Mouse (Mus musculus): ENCODE data around the gene Trib3. TPM values are rescaled to one million over a fixed set of nuclear protein-coding genes. Genes with fewer than 3 reads are reported as not detected.
A peak's percentile ranks its signal among the peaks of the same experiment; 100 is the strongest.
"Not testable (repeated sequence)": the region's sequence is repeated elsewhere in the genome, so short reads cannot be mapped to it uniquely, and the experiment has no call there.

Gene Trib3
- total RNA-seq, 2 experiments from 2014 or later, result 0.41 to 0.54 TPM

GRCm38 (mm10) chr2:152363245-152364147 is 19.7 kb upstream of the Trib3 start:
- TF ChIP-seq CTCF (conservative IDR thresholded peaks at IDR 0.05), result peak; percentile 72
- H3K27ac ChIP-seq, result no peak overlapping the region
- no peak overlapping the region; the same call in 1 of the 2 replicates for H3K4me3 ChIP-seq
- DNase-seq (ENCODE audit: low spot score in 2 of 2), result peak; percentile 66 to 67

- TF ChIP-seq CTCF (conservative IDR thresholded peaks at IDR 0.05), result no peak
- H3K4me3 ChIP-seq, result no peak overlapping the region
Observed at GRCm38 (mm10) chr2:152361193-152361592, 17.4 kb upstream of the Trib3 start.

DNA sequence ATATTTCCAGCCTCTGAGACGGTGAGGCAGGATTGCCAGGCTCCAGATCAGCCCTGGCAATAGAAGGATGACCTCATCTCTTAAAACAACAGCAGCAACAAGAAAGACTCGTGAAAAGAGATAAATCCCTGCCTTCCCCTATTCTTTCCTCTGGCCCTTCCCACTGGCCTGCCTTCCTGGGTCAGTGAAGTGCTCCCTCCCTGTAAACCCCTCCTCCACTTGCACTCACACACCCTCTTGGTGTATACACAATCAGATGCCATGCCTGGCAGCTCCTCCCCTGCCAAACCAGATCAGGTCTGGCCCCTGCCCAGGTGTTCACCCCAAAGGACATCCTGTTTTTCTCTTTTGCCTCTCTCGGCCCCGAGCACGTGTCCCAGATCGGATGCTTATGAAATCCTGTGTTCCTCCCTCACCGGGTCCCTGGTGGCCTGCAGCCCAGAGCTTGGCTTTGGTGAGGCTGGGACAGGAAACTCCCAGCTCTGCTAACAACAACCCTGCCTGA is 16.5 kb upstream of the Trib3 start:
- DNase-seq (ENCODE audit: low spot score in 2 of 2), result no peak
- Histone ChIP-seq H3K27ac (0 out of 2 replicates have a peak overlapping the region, but pooled peaks have one; percentile 43), H3K4me3 (no peak overlapping the region)
- no peak for TF ChIP-seq CTCF (conservative IDR thresholded peaks at IDR 0.05)

More at GRCm38 (mm10) chr2:152361193-152361592, 17.4 kb upstream of the Trib3 start:
- DNase-seq (ENCODE audit: low spot score in 2 of 2), result no peak
- no peak overlapping the region for H3K27ac ChIP-seq

- no peak for TF ChIP-seq CTCF (conservative IDR thresholded peaks at IDR 0.05)
- DNase-seq (ENCODE audit: low spot score in 2 of 2), result no peak
- Histone ChIP-seq H3K4me3 (no peak overlapping the region), H3K27ac (no peak overlapping the region)
Observed at GRCm38 (mm10) chr2:152359616-152360015, 15.8 kb upstream of the Trib3 start.

DNA sequence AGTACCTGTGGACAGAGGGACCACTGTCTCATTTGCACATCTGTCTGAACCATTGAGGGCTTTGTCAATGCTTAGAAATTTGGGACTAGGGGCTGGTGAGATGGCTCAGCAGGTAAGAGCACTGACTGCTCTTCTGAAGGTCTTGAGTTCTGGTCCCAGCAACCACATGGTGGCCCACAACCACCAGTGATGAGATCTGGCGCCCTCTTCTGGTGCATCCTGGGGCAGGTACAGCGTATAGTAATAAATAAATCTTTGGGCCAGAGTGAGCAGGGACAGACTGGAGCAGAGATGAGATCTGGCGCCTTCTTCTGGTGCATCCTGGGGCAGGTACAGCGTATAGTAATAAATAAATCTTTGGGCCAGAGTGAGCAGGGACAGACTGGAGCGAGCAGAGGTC is 15.1 kb upstream of the Trib3 start:
- DNase-seq (ENCODE audit: low spot score in 2 of 2); H3K4me3 ChIP-seq; H3K27ac ChIP-seq: not testable (repeated sequence)
- peak; percentile 40 for TF ChIP-seq CTCF (conservative IDR thresholded peaks at IDR 0.05)

DNA sequence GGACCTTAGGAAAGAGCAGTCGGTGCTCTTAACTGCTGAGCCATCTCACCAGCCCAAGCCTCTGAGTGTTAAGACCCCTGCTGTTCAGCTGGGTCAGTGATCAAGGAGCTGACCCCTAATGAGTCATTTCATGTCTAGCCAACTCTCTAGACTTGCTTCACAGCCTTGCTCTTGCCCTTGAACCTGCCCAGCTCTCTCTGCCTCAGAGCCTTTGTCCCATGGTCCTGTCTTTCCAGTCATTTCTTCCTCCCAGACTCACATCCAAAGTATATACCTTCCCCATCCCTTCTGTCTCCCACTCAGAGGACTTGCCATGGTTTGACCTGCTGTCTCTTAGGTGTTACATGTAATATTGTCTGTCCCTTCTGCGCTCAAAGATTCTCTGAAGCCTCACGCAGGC is 13.4 kb upstream of the Trib3 start:
- DNase-seq (ENCODE audit: low spot score in 2 of 2), result no peak
- H3K4me3 ChIP-seq, result no peak overlapping the region
- no peak for TF ChIP-seq CTCF (conservative IDR thresholded peaks at IDR 0.05)
- no peak overlapping the region for H3K27ac ChIP-seq

DNA sequence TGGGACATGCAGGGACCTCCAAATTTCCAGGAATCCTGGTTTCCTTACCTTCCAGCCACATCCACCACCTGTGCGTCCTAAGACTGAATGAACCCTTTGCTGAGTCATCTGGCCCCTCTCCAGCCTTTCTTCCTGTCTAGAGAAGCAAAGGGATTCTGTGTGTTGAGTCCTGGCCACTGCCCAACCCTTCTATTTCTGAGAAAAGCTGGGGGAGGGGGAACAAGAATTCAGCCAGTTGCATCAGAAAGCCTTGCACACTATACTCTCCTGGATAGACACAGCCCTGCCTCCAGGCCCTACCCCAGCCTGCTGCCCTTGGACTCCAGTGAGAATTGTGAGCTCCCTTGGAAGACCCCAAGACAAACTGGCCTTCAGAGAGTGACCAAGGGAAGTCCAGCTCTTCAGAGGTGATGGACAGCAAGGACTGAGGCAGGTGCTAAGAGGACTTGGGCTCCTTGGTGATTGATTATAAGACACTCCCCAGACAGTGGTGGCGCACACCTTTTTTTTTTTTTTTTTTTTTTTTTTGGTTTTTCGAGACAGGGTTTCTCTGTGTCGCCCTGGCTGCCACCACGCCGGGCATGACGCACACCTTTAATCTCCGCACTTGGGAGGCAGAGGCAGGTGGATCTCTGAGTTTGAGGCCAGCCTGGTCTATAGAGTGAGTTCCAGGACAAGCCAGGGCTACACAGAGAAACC is 6.2 kb upstream of the Trib3 start:
- H3K27ac ChIP-seq, result no peak overlapping the region
- DNase-seq (ENCODE audit: low spot score in 2 of 2), result no peak
- TF ChIP-seq CTCF (conservative IDR thresholded peaks at IDR 0.05), result no peak
- no peak overlapping the region for H3K4me3 ChIP-seq

DNA sequence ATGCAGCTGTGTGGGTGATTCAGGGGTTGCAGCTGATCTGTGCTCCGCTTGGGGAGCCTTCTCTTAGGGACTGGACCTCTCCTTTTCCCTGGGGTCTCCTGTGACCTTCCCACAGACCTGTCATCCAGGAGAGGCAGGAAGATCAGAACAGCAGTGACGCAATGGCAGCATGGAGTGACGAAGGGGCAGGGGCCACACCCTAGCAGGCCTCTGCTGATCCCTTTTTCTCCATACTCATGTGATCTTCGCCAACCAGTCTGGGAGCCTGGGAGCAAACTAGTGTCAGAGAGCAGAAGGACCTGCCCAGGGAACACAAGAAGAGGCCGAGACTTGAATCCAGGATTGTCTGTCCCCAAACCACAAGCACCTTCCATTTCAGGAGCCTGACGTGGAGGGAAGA is 5.4 kb upstream of the Trib3 start:
- no peak overlapping the region for H3K4me3 ChIP-seq
- H3K27ac ChIP-seq, result no peak overlapping the region
- DNase-seq (ENCODE audit: low spot score in 2 of 2), result no peak
- TF ChIP-seq CTCF (conservative IDR thresholded peaks at IDR 0.05), result no peak

- Histone ChIP-seq H3K27ac (no peak overlapping the region), H3K4me3 (no peak overlapping the region)
- no peak for TF ChIP-seq CTCF (conservative IDR thresholded peaks at IDR 0.05)
Observed at GRCm38 (mm10) chr2:152347722-152348121, 3.9 kb upstream of the Trib3 start.

GRCm38 (mm10) chr2:152346776-152347465 is 3.1 kb upstream of the Trib3 start:
- TF ChIP-seq CTCF (conservative IDR thresholded peaks at IDR 0.05), result no peak
- DNase-seq (ENCODE audit: low spot score in 2 of 2), result no peak
- no peak overlapping the region for H3K27ac ChIP-seq
- H3K4me3 ChIP-seq, result no peak overlapping the region

More at GRCm38 (mm10) chr2:152347722-152348121, 3.9 kb upstream of the Trib3 start:
- no peak for DNase-seq (ENCODE audit: low spot score in 2 of 2)

- DNase-seq (ENCODE audit: low spot score in 2 of 2), result no peak
- no peak overlapping the region for H3K4me3 ChIP-seq
- TF ChIP-seq CTCF (conservative IDR thresholded peaks at IDR 0.05), result no peak
- no peak overlapping the region for H3K27ac ChIP-seq
Observed at GRCm38 (mm10) chr2:152345393-152345792, 1.6 kb upstream of the Trib3 start.

DNA sequence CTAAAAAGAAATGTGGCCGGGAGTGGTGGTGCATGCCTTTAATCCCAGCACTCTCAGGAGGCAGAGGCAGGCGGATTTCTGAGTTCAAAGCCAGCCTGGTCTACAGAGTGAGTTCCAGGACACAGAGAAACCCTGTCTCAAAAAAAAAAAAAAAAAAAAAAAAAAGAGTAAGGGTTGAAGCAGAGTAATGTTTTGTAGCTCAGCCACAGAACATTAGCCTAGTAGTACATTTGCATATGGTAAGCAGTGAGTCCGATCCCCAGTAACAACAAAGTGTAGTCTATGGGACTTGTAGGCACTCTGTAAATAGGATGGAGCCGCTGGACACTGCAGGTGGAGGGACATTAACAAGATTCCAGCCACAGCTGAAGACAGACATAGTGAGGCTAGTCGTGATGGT is 1.1 kb upstream of the Trib3 start:
- Histone ChIP-seq H3K4me3 (no peak overlapping the region), H3K27ac (no peak overlapping the region)
- DNase-seq (ENCODE audit: low spot score in 2 of 2), result no peak
- TF ChIP-seq CTCF (conservative IDR thresholded peaks at IDR 0.05), result no peak

- Histone ChIP-seq H3K27ac (peak overlapping the region; percentile 73; the same call in 1 of the 2 replicates), H3K4me3 (peak overlapping the region; percentile 75)
- DNase-seq (ENCODE audit: low spot score in 2 of 2), result no peak
- TF ChIP-seq CTCF (conservative IDR thresholded peaks at IDR 0.05), result no peak
Observed at GRCm38 (mm10) chr2:152344361-152344760, 529 bp upstream of the Trib3 start.

Data from layer of hippocampus, adult 2 months (tissue).